Comparison of ENCODE assay signal across 8 mouse cellular contexts in the genomic region with DNA sequence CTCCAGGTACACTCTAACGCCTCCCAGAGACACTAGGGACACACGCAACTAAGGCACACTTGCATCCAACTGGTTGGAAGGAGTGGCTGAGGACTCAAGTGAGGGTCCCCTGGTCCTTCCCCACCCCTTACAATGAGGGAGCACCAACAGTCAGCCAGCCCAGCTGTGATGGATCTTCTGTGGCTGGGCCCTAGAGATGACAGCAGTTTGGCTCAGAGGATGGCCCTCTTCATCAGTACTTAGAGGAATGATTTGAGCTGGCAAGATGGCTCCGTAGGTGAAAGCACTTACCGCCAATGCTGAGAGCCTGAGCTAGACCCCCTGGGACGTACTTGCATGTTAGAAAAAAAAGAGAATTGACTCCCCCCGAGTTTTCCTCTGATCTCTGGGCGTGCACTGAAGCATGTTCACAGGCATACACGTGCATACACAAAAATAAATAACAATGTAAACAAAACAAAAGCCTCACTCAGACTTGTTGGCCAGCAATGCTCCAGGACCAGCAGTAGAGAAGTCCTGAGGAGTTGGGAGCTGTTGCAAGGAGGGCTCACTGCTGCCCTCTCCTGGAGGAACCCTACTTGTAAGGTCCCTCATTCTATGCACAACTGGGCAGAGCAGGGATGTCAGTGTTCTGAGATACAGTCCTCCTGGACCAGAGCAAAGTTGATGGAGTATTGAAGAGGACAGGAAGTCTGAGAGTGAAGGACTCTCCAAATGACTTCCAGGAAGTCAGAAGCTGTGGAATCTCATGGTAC. TPM values are rescaled to one million over a fixed set of nuclear protein-coding genes. Genes with fewer than 3 reads are reported as not detected.
DNase-seq lines count a peak whose midpoint lies in the region; ATAC-seq lines count a peak whose summit lies in the region.

No protein-coding gene starts in this region.

- no peaks in the 10 kb centered on the region for H3K9me3 ChIP-seq in kidney, embryonic 15.5 days (replicated peaks)
- H3K9me3 ChIP-seq in limb, embryonic 11.5 days (ENCODE audit: control insufficient read depth, low read length): no peaks in the 10 kb centered on the region

- no peak overlapping the region for H3K4me3 ChIP-seq in kidney, embryonic 15.5 days (replicated peaks)
- no peak overlapping the region for H3K4me3 ChIP-seq in limb, embryonic 11.5 days (ENCODE audit: low read depth, low read length)

- no peak overlapping the region for H3K4me2 ChIP-seq in kidney, embryonic 15.5 days
- no peak overlapping the region for H3K4me2 ChIP-seq in limb, embryonic 11.5 days (ENCODE audit: low read depth, severe bottlenecking)

- no peaks in the 10 kb centered on the region for H3K36me3 ChIP-seq in kidney, embryonic 15.5 days
- no peaks in the 10 kb centered on the region for H3K36me3 ChIP-seq in limb, embryonic 11.5 days (ENCODE audit: control insufficient read depth, insufficient read depth, low read length)

- DNase-seq in 3T3-L1 (ENCODE audit: low read depth, low spot score): peak; percentile 87
- peak; percentile 39 for DNase-seq in MEL-GATA-1-ER (ENCODE audit: extremely low read depth, low read depth)
- peak; percentile 85 to 89 for DNase-seq in cerebellum, adult 18-20 months
- peak; percentile 63 to 72 for DNase-seq in gastrocnemius, adult 8-10 months (ENCODE audit: low spot score in 2 of 2)
- peak; percentile 86 for DNase-seq in limb, embryonic 11.5 days (ENCODE audit: low spot score)
- DNase-seq in right cerebral cortex, adult 18-20 months: peak; percentile 80
- DNase-seq in thymus, postnatal 36 days: peak; percentile 59 to 64

- peaks cover 46% of the 10 kb centered on the region for H3K4me1 ChIP-seq in kidney, embryonic 15.5 days
- peaks cover 10% of the 10 kb centered on the region; the same call in 1 of the 2 replicates for H3K4me1 ChIP-seq in limb, embryonic 11.5 days (ENCODE audit: control insufficient read depth, insufficient read depth, low read length)

- H3K9ac ChIP-seq in kidney, embryonic 15.5 days: no peak overlapping the region
- no peak overlapping the region for H3K9ac ChIP-seq in limb, embryonic 11.5 days (ENCODE audit: low read length)

- WGBS in kidney, embryonic 15.5 days: 64% methylated on average over 8 of the region's 8 CpGs
- 74% methylated on average over 8 of the region's 8 CpGs for WGBS in limb, embryonic 11.5 days

- H3K27me3 ChIP-seq in kidney, embryonic 15.5 days: no peaks in the 10 kb centered on the region
- no peaks in the 10 kb centered on the region for H3K27me3 ChIP-seq in limb, embryonic 11.5 days (ENCODE audit: control insufficient read depth, insufficient read depth, low read length)

- peak; percentile 50; the same call in 1 of the 2 replicates for ATAC-seq in kidney, embryonic 15.5 days (replicated peaks; ENCODE audit: low FRiP score)
- ATAC-seq in limb, embryonic 11.5 days (ENCODE audit: insufficient number of reproducible peaks, low FRiP score, low TSS enrichment, low read depth): no peak

- H3K27ac ChIP-seq in kidney, embryonic 15.5 days: peak overlapping the region; percentile 78
- H3K27ac ChIP-seq in limb, embryonic 11.5 days (replicated peaks; ENCODE audit: low read depth, low read length): no peak overlapping the region

RNA-seq across cellular contexts. Expression of gene Ccdc42, which starts 2.4 kb away (rescaled TPM):
- total RNA-seq in gastrocnemius, adult 8-10 months (2022): not detected
- polyA plus RNA-seq in kidney, embryonic 15.5 days (2015; fragmentation: Nextera tagmentation; extraction: Ambion mirVana): 3.2 and 3.8 TPM in 2 replicates
- 1.0 and 1.4 TPM in 2 replicates for polyA plus RNA-seq in limb, embryonic 11.5 days (2014; fragmentation: Nextera tagmentation; extraction: Ambion mirVana)

RNA-seq across cellular contexts. Expression of gene Mfsd6l, which starts 33.2 kb away (rescaled TPM):
- total RNA-seq in gastrocnemius, adult 8-10 months (2022): not detected
- polyA plus RNA-seq in kidney, embryonic 15.5 days (2015; fragmentation: Nextera tagmentation; extraction: Ambion mirVana): 2.1 TPM in 2 replicates
- not detected in 2 replicates for polyA plus RNA-seq in limb, embryonic 11.5 days (2014; fragmentation: Nextera tagmentation; extraction: Ambion mirVana)
